Mouse (Mus musculus) spleen, adult 2 months (tissue): ENCODE data around the gene Gnb1l. TPM values are rescaled to one million over a fixed set of nuclear protein-coding genes. Genes with fewer than 3 reads are reported as not detected.

Experiments used
- DNase-seq, 2 experiments: peaks; one replicate each; pipeline versions ENCODE4 v3.0.0 to v3.0.0-alpha.2; 2012 to 2021; ENCODE audit warnings: low spot score in 2 of 2, low read depth in 1 of 2
- H3K27ac ChIP-seq: fragments of 200-500 bp; 2 replicates; pipeline ENCODE4 v1.5.1; 2012; ENCODE audit warnings: low read length, inconsistent platforms; ENCODE audit not compliant: insufficient read depth
- H3K27me3 ChIP-seq: fragments of 200-500 bp; 2 replicates; pipeline ENCODE4 v1.6.1; 2012; ENCODE audit warnings: mild to moderate bottlenecking, moderate library complexity, low read length, inconsistent platforms; ENCODE audit not compliant: control insufficient read depth, insufficient read depth
- H3K36me3 ChIP-seq: fragments of 200-500 bp; 2 replicates; pipeline ENCODE4 v1.6.1; 2012; ENCODE audit warnings: mild to moderate bottlenecking, low read length, inconsistent platforms; ENCODE audit not compliant: control insufficient read depth, insufficient read depth
- H3K4me1 ChIP-seq: fragments of 200-500 bp; 2 replicates; pipeline ENCODE4 v1.6.1; 2011; ENCODE audit warnings: inconsistent platforms; ENCODE audit not compliant: control insufficient read depth, insufficient read depth, insufficient read length
- H3K4me3 ChIP-seq: fragments of 200-500 bp; 2 replicates; pipeline ENCODE4 v1.5.1; 2011; ENCODE audit warnings: mild to moderate bottlenecking, inconsistent platforms; ENCODE audit not compliant: insufficient read depth, insufficient read length; ENCODE audit errors: extremely low read depth
- CTCF ChIP-seq: fragments of 200-500 bp; IDR thresholded peaks from 2 replicates; pipeline ENCODE4 v1.5.1; 2011; ENCODE audit warnings: mild to moderate bottlenecking, inconsistent platforms; ENCODE audit not compliant: insufficient read depth, insufficient read length, insufficient replicate concordance; ENCODE audit errors: extremely low read depth
- POLR2A ChIP-seq: fragments of 200-500 bp; IDR thresholded peaks from 2 replicates; pipeline ENCODE4 v1.6.1; 2011; ENCODE audit warnings: low read depth, low read length, inconsistent platforms
- WGBS: fragments of 180-500 bp; shearing (Covaris S2); methylation state at CpG from one replicate; pipeline ENCODE4 v1.1.7; 2018; 5-methylcytosine and 5-hydroxymethylcytosine counted together
- polyA plus RNA-seq: library from polyadenylated mRNA; depleted of rRNA; stranded (reverse); fragments of >200 nt; gene quantifications from 2 replicates; pipeline ENCODE4 v1.2.3, GENCODE M21; 2012

The Gnb1l gene
- polyA plus RNA-seq, 1 experiment = 11.3 TPM

DNA sequence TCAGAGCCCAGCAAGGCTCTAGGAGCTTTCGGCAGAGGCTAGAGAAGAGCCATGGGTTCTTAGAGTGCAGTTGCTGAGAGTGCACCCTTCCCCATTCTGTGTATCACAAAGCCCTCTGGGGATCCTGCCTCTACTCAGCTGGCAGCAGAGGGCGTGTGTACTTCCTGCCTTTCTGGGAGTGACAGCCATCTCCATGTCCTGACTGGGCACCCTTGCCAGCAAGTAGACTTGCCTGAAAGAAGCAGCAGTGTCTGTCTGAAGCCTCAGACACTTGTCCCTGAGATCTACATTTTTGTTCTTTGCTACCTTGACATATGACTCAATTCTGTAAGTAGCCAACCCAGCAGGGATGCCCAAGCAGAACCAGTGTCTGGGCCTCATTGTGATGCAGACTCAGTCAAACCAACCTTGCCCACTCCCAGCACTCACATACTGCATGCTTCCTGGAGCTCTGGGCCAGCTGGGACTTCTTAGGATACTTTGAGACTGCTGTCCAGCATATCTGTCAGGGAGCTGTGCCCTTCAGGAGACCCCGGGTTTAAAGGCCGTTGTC, 17.5 kb upstream of the Gnb1l start:
- Histone ChIP-seq H3K27ac (no peak overlapping the region), H3K36me3 (peaks cover 4% of the 10 kb centered on the region), H3K4me3 (no peak overlapping the region), H3K4me1 (no peaks in the 10 kb centered on the region), H3K27me3 (no peaks in the 10 kb centered on the region)
- no peak for DNase-seq
- TF ChIP-seq CTCF (no peak), POLR2A (no peak)
- WGBS = 73% methylated on average over 4 of the region's 4 CpGs

DNA sequence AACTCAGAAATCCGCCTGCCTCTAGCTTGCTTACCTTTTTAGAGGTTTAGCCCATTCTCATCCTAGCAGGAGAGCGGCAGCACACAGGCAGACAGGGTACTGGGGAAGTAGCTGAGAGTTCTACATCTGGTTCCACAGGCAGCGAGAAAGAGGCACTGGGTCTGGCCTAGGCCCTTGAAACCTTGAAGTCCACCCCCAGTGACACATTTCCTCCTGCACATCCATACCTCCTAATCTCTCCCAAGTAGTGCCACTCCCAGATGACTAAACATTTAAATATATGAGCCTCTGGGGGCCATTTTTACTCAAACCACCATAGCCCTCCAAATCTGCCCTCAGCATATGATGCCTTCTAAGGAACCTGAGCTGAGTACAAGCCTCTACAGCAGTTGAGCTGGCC, 16.1 kb upstream of the Gnb1l start:
- no peak for DNase-seq
- Histone ChIP-seq H3K36me3 (peaks cover 3% of the 10 kb centered on the region), H3K4me3 (no peak overlapping the region), H3K27me3 (no peaks in the 10 kb centered on the region), H3K27ac (no peak overlapping the region), H3K4me1 (no peaks in the 10 kb centered on the region)
- TF ChIP-seq CTCF (no peak), POLR2A (no peak)
- 96% methylated on average over 3 of the region's 3 CpGs for WGBS

DNA sequence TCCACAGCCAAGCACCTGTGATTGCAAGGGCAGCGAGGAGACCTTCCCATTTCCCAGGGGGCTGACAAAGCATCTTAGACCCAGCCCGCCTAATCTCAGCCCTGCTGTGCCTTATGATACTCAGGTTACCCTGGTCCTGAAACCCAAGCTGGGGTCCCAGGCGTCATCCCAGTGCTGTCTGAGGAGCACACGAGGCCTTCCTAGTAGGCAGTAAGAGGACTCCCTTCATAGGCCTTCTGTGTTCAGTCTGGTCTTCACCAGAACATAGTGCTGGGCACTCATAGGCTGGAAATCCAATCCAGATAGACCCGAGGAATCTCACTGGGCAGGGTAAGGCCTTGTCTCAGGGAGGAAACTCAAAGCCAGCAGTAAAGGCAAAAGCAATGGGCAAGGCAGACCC, 14.7 kb upstream of the Gnb1l start:
- WGBS = 90% methylated on average over 5 of the region's 5 CpGs
- Histone ChIP-seq H3K36me3 (no peaks in the 10 kb centered on the region; the same call in 1 of the 2 replicates), H3K4me1 (no peaks in the 10 kb centered on the region), H3K27me3 (no peaks in the 10 kb centered on the region), H3K4me3 (no peak overlapping the region), H3K27ac (no peak overlapping the region)
- DNase-seq = no peak
- TF ChIP-seq POLR2A = no peak
- TF ChIP-seq CTCF = no peak

DNA sequence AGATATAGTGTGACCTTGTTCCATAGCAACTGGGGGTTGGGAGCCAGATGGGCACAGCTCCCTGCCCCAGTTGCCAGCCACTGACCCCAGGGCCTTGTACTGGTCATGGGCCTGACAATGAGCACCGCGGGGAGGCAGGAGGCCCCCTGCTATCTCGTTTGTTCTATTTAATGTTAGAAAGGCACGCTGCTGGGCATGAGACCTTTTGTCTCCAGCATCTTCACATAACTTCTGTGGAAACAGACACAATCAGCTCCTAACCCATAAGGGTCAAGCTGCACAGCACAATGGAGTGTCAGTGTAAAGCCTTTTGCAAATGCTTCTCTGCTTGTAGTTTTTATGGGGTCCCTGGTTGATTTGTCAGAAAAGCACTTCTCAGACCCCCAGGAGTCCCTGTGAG, 14.1 kb upstream of the Gnb1l start:
- 85% methylated on average over 4 of the region's 4 CpGs for WGBS
- H3K4me1 ChIP-seq = no peaks in the 10 kb centered on the region
- no peak overlapping the region for H3K4me3 ChIP-seq
- H3K36me3 ChIP-seq = no peaks in the 10 kb centered on the region; the same call in 1 of the 2 replicates
- H3K27ac ChIP-seq = no peak overlapping the region
- TF ChIP-seq CTCF (no peak), POLR2A (no peak)
- H3K27me3 ChIP-seq = no peaks in the 10 kb centered on the region
- no peak for DNase-seq

DNA sequence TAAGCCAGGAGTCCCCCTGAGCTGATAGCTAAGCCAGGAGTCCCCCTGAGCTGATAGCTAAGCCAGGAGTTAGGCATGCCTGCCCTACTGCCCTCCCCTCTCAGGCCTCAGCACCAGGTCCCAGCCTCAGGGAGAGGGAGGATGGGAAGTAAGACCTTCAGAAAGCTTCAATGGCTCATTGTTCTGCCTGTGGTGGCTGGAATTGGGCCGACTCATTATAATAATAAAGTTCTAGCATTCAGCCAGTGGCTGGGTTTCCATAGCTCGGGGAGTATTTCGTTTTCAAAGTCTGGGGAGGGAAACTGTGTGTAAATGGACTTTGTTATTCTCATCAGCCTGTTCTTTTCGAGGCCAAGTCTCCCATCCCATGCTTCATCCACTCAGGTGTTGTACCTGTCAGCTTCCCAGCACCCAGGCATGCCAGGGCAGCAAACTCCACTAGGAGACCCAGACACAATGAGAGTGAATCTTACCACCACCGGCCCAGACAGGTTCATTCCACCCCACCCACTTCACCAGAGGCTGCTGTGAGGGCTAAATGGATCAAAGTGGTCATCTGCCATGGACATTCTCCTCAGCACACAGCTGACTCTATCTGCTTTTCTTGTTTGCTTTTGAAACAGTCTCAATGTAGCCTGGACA, 13.6 kb upstream of the Gnb1l start:
- DNase-seq = no peak
- TF ChIP-seq CTCF = no peak
- no peak for TF ChIP-seq POLR2A

DNA sequence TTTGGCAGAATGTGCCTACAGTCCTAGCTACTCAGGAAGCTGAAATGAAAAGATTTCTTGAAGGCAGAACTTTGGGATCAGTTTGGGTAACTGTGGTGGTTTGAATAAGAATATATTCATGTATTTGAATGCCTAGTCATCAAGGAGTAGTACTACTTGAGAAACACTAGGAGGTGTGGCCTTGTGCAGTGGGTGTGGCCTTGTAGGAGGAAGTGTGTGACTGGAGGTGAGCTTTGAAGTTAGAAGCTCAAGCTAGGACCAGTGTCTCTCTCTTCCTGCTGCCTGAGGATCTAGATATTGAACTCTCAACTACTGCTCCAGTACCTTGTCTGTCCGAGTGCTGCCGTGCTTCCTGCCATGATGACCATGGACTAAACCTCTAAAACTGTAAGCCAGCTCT, 12.4 kb upstream of the Gnb1l start:
- H3K27me3 ChIP-seq = no peaks in the 10 kb centered on the region
- 94% methylated on average over 2 of the region's 2 CpGs for WGBS
- H3K4me3 ChIP-seq = no peak overlapping the region
- no peak overlapping the region for H3K27ac ChIP-seq
- no peak for TF ChIP-seq CTCF
- no peak for TF ChIP-seq POLR2A
- DNase-seq = no peak
- no peaks in the 10 kb centered on the region; the same call in 1 of the 2 replicates for H3K36me3 ChIP-seq
- H3K4me1 ChIP-seq = no peaks in the 10 kb centered on the region

More for the DNA sequence above, 13.6 kb upstream of the Gnb1l start:
- Histone ChIP-seq H3K27me3 (no peaks in the 10 kb centered on the region), H3K4me1 (no peaks in the 10 kb centered on the region), H3K4me3 (no peak overlapping the region), H3K36me3 (no peaks in the 10 kb centered on the region; the same call in 1 of the 2 replicates), H3K27ac (no peak overlapping the region)
- 93% methylated on average over 5 of the region's 5 CpGs for WGBS

DNA sequence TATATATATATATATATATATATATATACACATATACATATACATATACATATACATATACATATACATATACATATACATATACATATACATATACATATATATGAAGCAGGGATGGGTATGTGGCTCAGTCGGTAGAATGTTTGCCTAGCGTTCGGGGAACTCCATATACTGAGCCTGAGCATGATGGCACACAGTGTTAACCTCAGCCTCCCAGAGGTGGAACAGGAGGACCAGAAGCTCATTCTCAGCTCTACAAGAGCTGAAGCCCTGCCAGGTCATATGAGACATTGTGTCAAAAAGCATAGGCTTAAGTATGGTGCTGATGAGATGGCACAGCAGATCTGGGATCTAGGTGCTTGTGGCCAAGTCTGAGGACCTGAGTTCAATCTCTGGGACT, 8.2 kb upstream of the Gnb1l start:
- WGBS = 99% methylated on average over 3 of the region's 3 CpGs
- Histone ChIP-seq H3K4me1 (no peaks in the 10 kb centered on the region), H3K4me3 (no peak overlapping the region), H3K36me3 (no peaks in the 10 kb centered on the region; the same call in 1 of the 2 replicates), H3K27me3 (no peaks in the 10 kb centered on the region), H3K27ac (no peak overlapping the region)
- TF ChIP-seq POLR2A = no peak
- no peak for TF ChIP-seq CTCF
- no peak for DNase-seq
